Mouse (Mus musculus) thymus, postnatal 36 days (tissue): ENCODE measurements around the gene Olfr768.
"Not testable (repeated sequence)": the region's sequence is repeated elsewhere in the genome, so short reads cannot be mapped to it uniquely, and the experiment has no call there.

Experiments used
- DNase-seq, 2 experiments: peaks; one replicate each; pipeline ENCODE4 v3.0.0; 2022; ENCODE audit warnings: mixed read lengths in 2 of 2

The Olfr768 gene

GRCm38 (mm10) chr10:129099275-129099674 lies at the start of gene Olfr768:
Olfr768 (minus strand) TSS chr10:129099375.
- no peak for DNase-seq

- DNase-seq, result no peak
These were observed 39.7 kb upstream of the Olfr768 start, which contains the start of gene Olfr770 for GRCm38 (mm10) chr10:129138898-129139297. Olfr770 (minus strand) TSS chr10:129138998.

- no peak for DNase-seq
These were observed 18.6 kb upstream of the Olfr768 start, which contains the start of gene Olfr769 for GRCm38 (mm10) chr10:129117761-129118160. Olfr769 (minus strand) TSS chr10:129117861.

GRCm38 (mm10) chr10:129115146-129115545 lies 16.0 kb upstream of the Olfr768 start:
- DNase-seq, result no peak

GRCm38 (mm10) chr10:129101231-129101630 lies 2.1 kb upstream of the Olfr768 start:
- no peak for DNase-seq

GRCm38 (mm10) chr10:129082810-129083209 lies 16.4 kb downstream of the Olfr768 start, which contains the start of gene Olfr767:
Olfr767 (minus strand) TSS chr10:129082910.
- not testable (repeated sequence) for DNase-seq

GRCm38 (mm10) chr10:129068877-129069276 lies 30.3 kb downstream of the Olfr768 start, which contains the start of gene Olfr766-ps1:
Olfr766-ps1 (minus strand) TSS chr10:129068977.
- DNase-seq, result no peak

- not testable (repeated sequence) for DNase-seq
These were observed 49.3 kb downstream of the Olfr768 start, which contains the start of gene Olfr765 for GRCm38 (mm10) chr10:129049898-129050297. Olfr765 (minus strand) TSS chr10:129049998.
